Mouse (Mus musculus): ENCODE data around the gene Tor4a.

Tor4a gene

GRCm38 (mm10) chr2:25170326-25171100 is 26.2 kb downstream of the Tor4a start:
- DNase-seq (ENCODE audit: low read depth, low spot score): peak; percentile 43

DNA sequence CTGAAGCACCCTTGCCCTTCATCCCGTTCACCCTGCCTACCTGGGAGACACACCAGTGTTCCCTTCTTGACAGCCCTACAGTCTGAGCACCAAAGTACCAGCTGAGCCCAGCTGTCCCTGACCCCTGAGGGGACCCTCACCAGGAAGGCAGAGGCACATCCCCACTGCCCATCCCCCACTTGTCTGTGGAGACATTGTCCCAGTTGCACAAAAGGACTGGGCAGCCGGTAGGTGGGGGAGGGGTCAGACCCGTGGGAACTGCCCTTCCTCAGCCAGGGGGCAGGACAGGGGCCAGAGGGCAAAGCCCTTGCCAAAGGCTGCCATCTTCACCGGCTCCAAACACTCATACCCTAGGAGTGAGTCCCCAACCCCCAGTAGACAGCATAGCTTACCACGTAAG is 26.9 kb downstream of the Tor4a start:
- no peak for DNase-seq (ENCODE audit: low read depth, low spot score)

DNA sequence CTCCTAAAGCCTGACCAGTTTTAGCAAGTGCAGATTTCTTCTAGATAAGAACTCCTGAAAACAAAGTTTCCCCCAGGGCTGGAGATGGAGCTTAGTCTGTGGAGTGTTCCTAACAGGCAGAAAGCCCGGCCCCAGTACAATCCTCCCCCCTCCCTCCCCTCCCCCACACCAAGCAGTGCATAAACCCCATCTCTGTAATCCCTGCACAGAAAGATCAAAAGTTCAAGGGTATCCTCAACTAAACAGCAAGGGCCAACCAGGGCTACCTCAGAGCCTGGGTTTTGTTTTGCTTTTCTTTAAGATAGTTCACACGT is 28.1 kb downstream of the Tor4a start:
- no peak for DNase-seq (ENCODE audit: low read depth, low spot score)

GRCm38 (mm10) chr2:25167919-25168664 is 28.6 kb downstream of the Tor4a start:
- DNase-seq (ENCODE audit: low read depth, low spot score): peak; percentile 54

GRCm38 (mm10) chr2:25167481-25167880 is 29.2 kb downstream of the Tor4a start:
- DNase-seq (ENCODE audit: low read depth, low spot score): no peak

- peak; percentile 70 for DNase-seq (ENCODE audit: low read depth, low spot score)
These were observed 39.0 kb downstream of the Tor4a start for GRCm38 (mm10) chr2:25157655-25158054.

DNA sequence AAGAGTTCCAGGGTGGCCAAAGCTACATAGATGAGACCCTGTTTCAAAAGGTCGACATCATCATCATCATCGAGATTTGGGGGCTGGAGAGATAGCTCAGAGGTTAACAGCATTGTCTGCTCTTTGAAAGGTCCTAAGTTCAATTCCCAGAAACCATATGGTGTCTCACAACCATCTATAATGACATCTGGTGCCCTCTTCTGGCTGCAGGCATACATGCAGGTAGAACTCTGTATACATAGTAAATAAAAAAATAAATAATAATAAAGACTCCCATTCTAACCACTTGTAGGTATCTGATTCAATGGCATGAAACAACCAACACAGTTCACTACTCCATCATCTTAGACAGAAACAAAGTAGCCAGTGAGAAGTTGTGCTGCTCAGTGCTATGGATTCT is 39.7 kb downstream of the Tor4a start:
- peak; percentile 37 for DNase-seq (ENCODE audit: low read depth, low spot score)

GRCm38 (mm10) chr2:25156177-25156576 is 40.5 kb downstream of the Tor4a start:
- no peak for DNase-seq (ENCODE audit: low read depth, low spot score)

DNA sequence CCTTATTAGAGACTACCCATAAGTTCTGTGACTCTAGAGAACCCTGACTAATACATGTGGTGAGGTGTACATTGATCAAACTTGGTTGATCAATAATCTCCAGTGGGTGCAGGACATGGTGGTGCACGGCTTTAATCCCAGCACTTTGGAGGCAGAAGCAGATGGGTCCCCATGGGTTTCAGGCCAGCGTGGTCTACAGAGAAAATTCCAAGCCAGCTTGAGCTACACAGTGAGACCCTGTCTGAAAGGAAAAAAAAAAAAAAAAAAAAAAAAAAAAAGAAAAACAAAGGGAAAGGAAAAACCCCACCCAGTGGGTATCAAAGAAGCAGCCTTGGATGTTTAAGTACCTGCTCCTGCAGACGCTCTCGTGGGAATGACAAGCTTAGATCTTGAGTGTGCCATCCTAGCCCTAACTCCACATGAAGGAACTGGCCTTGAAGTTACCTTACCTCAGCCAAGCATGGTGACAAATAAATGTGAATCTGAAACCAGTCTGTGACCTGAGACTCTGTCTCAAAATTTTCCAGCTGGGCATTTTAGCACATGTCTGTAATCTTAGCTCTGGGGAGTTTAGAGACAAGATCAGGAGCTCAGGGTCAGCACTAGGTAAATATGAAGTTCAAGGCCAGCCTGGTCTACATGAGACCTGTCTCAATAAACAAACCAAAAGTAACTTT is 45.3 kb downstream of the Tor4a start:
- no peak for DNase-seq (ENCODE audit: low read depth, low spot score)

GRCm38 (mm10) chr2:25149643-25150042 is 47.0 kb downstream of the Tor4a start:
- DNase-seq (ENCODE audit: low read depth, low spot score): no peak

DNA sequence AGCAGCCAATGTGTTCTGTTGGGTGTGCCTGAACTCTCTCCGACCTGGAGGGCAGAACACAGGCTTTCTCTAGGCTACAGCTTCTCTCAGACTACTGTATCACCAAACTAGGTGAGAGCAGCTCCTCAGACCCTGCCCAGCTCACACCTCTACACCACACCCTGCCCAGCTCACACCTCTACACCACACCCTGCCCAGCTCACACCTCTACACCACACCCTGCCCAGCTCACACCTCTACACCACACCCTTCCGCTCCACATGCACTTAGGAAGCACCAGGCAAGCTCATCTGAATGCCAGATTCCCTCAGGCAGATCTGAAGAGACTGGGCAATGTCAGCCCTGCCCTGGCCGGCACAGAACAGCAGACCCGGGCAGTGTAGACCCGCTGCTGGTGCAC is 48.8 kb downstream of the Tor4a start:
- no peak for DNase-seq (ENCODE audit: low read depth, low spot score)

DNA sequence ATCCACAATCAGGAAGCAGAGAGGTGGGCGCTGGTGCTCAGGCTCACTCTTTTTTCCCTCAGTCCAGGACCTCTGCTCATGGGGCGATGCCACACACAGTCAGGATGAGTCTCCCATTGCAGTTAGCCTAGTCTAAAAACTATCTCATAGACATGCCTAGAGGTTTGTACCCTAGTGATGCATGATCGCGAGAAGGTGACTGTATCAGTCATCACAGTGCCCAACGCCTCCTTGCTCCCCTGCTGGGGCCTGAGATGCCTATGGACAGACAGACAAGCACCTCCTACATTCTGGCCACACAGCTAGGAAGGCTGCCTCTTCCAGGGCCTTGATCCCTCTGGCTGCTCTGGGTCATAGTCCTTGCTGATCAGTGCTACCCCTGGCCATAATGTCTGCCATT is 49.3 kb downstream of the Tor4a start:
- no peak for DNase-seq (ENCODE audit: low read depth, low spot score)

GRCm38 (mm10) chr2:25145346-25145745 is 51.3 kb downstream of the Tor4a start:
- DNase-seq (ENCODE audit: low read depth, low spot score): no peak

Measured in CD4-positive helper T cell, adult 2 months (primary cell).